Mouse (Mus musculus) embryonic facial prominence, embryonic 15.5 days (tissue): ENCODE measurements around the gene Pigk. TPM values are rescaled to one million over a fixed set of nuclear protein-coding genes. Genes with fewer than 3 reads are reported as not detected.
A peak's percentile ranks its signal among the peaks of the same experiment; 100 is the strongest.

Source experiments
- ATAC-seq: fragments of 200-750 bp; cut with Nextera tagmentation; 2 replicates; pipeline ENCODE4 v1.8.0; 2017; ENCODE audit warnings: low read depth, moderate TSS enrichment; ENCODE audit not compliant: insufficient number of reproducible peaks, low FRiP score, low TSS enrichment
- H3K27ac ChIP-seq: fragments of 300-500 bp; sonication (generic); replicated peaks from 2 replicates; pipeline ENCODE4 v1.5.1; 2015; ENCODE audit warnings: mild to moderate bottlenecking, inconsistent platforms
- H3K27me3 ChIP-seq: fragments of 300-500 bp; sonication (generic); 2 replicates; pipeline ENCODE4 v1.6.1; 2015; ENCODE audit warnings: inconsistent platforms
- H3K36me3 ChIP-seq: fragments of 300-500 bp; sonication (generic); 2 replicates; pipeline ENCODE4 v1.6.1; 2015; ENCODE audit warnings: mild to moderate bottlenecking, inconsistent platforms
- H3K4me1 ChIP-seq: fragments of 300-500 bp; sonication (generic); 2 replicates; pipeline ENCODE4 v1.6.1; 2015; ENCODE audit warnings: inconsistent platforms
- H3K4me2 ChIP-seq: fragments of 300-500 bp; sonication (generic); replicated peaks from 2 replicates; pipeline ENCODE4 v1.6.1; 2015; ENCODE audit warnings: mild to moderate bottlenecking, inconsistent platforms
- H3K4me3 ChIP-seq: fragments of 300-500 bp; sonication (generic); replicated peaks from 2 replicates; pipeline ENCODE4 v1.5.1; 2015; ENCODE audit warnings: mild to moderate bottlenecking, inconsistent platforms
- H3K9ac ChIP-seq: fragments of 300-500 bp; sonication (generic); 2 replicates; pipeline ENCODE4 v1.6.1; 2015; ENCODE audit warnings: inconsistent platforms
- H3K9me3 ChIP-seq: fragments of 300-500 bp; sonication (generic); replicated peaks from 2 replicates; pipeline ENCODE4 v1.6.1; 2016; ENCODE audit warnings: inconsistent platforms
- WGBS: fragments of 180-500 bp; shearing (Covaris S2); methylation state at CpG from one replicate; pipeline ENCODE4 v1.1.7; 2015; 5-methylcytosine and 5-hydroxymethylcytosine counted together
- polyA plus RNA-seq: library from polyadenylated mRNA; unstranded; fragments of >200 nt; fragmentation: Nextera tagmentation; extraction: Ambion mirVana; gene quantifications from 2 replicates; pipeline ENCODE4 v1.2.1, GENCODE M21; 2015

Gene Pigk
- polyA plus RNA-seq, 1 experiment from 2014 or later, result 41.9 TPM

- ATAC-seq, result no peak
- H3K4me1 ChIP-seq, result peaks cover 18% of the 10 kb centered on the region; the same call in 1 of the 2 replicates
- 20% methylated on average over 15 of the region's 15 CpGs for WGBS
- peak overlapping the region; percentile 28 for H3K4me2 ChIP-seq
- H3K9ac ChIP-seq, result no peak overlapping the region
- no peaks in the 10 kb centered on the region for H3K9me3 ChIP-seq
- H3K4me3 ChIP-seq, result no peak overlapping the region
- no peak overlapping the region for H3K27ac ChIP-seq
- no peaks in the 10 kb centered on the region for H3K36me3 ChIP-seq
- H3K27me3 ChIP-seq, result no peaks in the 10 kb centered on the region
Observed at GRCm38 (mm10) chr3:152880121-152880835, 166.4 kb downstream of the Pigk start.

DNA sequence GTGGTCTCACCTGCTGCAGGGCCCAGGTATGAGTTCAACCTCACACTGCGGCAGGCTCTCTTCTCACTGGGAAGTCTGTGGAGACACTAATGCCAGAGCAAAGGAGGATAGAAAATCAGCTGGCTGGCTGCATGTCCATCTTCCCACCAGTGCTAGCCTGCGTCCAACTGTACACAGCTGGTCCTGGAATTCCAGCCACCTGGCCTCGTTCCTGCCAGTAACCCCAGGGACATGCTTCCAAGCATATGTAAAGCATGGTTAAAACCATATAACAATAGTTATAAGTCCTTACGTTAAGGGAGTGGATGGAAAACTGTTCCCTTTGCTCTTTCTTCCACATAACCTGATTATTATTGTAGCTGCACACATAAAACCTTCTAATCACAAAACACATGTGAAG lies 167.8 kb downstream of the Pigk start:
- Histone ChIP-seq H3K9ac (no peak overlapping the region), H3K4me3 (no peak overlapping the region), H3K4me2 (no peak overlapping the region), H3K27ac (no peak overlapping the region), H3K4me1 (peaks cover 18% of the 10 kb centered on the region; the same call in 1 of the 2 replicates), H3K27me3 (no peaks in the 10 kb centered on the region), H3K9me3 (no peaks in the 10 kb centered on the region), H3K36me3 (no peaks in the 10 kb centered on the region)
- 55% methylated on average over 4 of the region's 4 CpGs for WGBS
- ATAC-seq, result no peak

- H3K9me3 ChIP-seq, result no peaks in the 10 kb centered on the region
- H3K27ac ChIP-seq, result no peak overlapping the region
- H3K4me1 ChIP-seq, result peaks cover 18% of the 10 kb centered on the region; the same call in 1 of the 2 replicates
- no peaks in the 10 kb centered on the region for H3K36me3 ChIP-seq
- no peak overlapping the region for H3K4me2 ChIP-seq
- ATAC-seq, result no peak
- H3K9ac ChIP-seq, result no peak overlapping the region
- no peaks in the 10 kb centered on the region for H3K27me3 ChIP-seq
- no peak overlapping the region for H3K4me3 ChIP-seq
- WGBS, result 84% methylated on average over 3 of the region's 3 CpGs
Observed at GRCm38 (mm10) chr3:152883556-152883955, 169.7 kb downstream of the Pigk start.

DNA sequence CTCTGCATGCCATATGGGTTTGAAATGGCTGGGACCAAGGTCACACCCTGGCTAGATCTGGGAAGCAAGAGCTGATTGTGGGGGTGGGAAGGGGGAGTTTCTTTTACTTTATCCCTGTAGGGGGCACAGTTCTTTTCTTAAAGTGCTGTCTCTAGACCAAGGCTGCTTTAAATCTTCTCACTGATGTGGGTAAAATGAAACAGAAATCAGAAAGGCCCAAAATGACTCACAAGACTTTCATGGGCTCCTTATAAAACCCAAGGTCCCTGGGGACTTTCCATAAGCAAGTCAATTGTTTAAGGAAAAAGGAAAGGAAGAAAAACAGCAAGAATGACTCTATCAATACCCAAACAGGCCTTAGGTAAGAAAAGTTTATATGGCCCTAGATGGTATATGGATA lies 172.8 kb downstream of the Pigk start:
- H3K9ac ChIP-seq, result no peak overlapping the region
- no peaks in the 10 kb centered on the region for H3K27me3 ChIP-seq
- H3K9me3 ChIP-seq, result no peaks in the 10 kb centered on the region
- peaks cover 8% of the 10 kb centered on the region; the same call in 1 of the 2 replicates for H3K4me1 ChIP-seq
- H3K36me3 ChIP-seq, result no peaks in the 10 kb centered on the region
- no peak overlapping the region for H3K27ac ChIP-seq
- no peak for ATAC-seq
- no peak overlapping the region for H3K4me3 ChIP-seq
- H3K4me2 ChIP-seq, result no peak overlapping the region

DNA sequence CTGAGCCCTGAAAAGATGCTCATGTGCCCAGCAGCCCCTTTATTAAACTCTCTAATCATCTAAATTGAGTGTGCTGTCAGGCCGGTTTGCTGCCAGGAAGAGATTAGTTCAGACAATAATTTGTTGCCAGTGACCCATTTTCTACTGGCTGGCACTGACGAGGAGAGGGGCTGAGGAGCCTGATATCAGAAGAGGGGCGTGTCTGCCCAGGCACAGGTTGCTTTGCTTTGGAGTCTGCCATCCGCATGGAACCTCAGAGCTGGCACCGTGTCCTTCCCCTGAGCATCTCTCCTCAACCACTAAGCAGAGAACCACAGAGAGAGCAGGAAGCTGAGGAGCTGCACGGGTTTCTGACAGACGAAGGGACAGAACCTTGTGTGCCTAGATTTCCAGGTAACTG lies 174.2 kb downstream of the Pigk start:
- no peak overlapping the region for H3K4me3 ChIP-seq
- no peak for ATAC-seq
- H3K36me3 ChIP-seq, result no peaks in the 10 kb centered on the region
- WGBS, result 72% methylated on average over 7 of the region's 7 CpGs
- H3K27me3 ChIP-seq, result no peaks in the 10 kb centered on the region
- no peak overlapping the region for H3K27ac ChIP-seq
- no peaks in the 10 kb centered on the region for H3K9me3 ChIP-seq
- no peak overlapping the region for H3K9ac ChIP-seq
- no peak overlapping the region for H3K4me2 ChIP-seq
- H3K4me1 ChIP-seq, result 0 out of 2 replicates have a peak, but pooled peaks cover 3% of the 10 kb centered on the region

DNA sequence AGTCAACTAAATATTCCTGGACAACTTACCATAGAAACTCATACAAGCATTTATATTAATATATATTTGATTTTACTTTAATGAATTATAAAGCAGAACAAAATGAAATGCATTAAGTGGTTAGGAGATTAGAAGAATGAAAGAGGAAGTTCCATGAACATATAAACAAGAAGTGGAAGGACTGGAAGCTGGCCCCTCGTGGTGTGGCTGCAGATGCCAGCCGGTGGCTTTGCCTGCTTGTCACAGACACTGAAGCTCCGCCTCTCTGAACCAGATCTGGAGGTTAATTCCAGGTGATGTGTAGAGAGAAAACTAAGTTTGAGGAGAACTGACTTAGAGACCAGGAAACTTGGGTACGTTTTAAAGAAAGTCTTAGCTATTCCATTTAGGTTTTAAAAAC lies 181.0 kb downstream of the Pigk start:
- 51% methylated on average over 4 of the region's 4 CpGs for WGBS

DNA sequence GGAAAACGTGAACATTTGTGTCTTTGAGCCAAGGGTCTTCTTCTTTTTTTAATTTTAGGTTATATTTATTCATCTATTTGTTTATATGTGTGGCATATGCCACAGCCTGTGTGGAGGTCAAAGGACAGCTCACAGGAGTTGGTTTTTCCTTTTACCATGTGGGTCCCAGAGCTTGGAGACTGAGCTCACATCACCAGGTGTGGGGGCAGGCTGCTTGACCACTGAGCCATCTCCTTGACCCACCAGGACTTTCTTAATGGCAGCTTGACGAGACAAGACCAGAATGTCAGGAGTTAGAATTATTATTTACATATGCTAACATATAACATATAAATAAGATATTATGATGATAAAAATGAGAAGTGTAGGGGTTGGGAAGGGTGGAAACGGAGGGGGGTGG lies 182.2 kb downstream of the Pigk start:
- Histone ChIP-seq H3K27me3 (no peaks in the 10 kb centered on the region), H3K4me2 (no peak overlapping the region)
- WGBS, result 75% methylated on average over 3 of the region's 3 CpGs

More for the DNA sequence above, 181.0 kb downstream of the Pigk start:
- H3K36me3 ChIP-seq, result no peaks in the 10 kb centered on the region
- H3K27ac ChIP-seq, result no peak overlapping the region
- no peak overlapping the region for H3K4me3 ChIP-seq
- no peaks in the 10 kb centered on the region for H3K9me3 ChIP-seq
- H3K4me2 ChIP-seq, result no peak overlapping the region
- H3K27me3 ChIP-seq, result no peaks in the 10 kb centered on the region
- no peaks in the 10 kb centered on the region for H3K4me1 ChIP-seq
- no peak overlapping the region for H3K9ac ChIP-seq
- no peak for ATAC-seq

DNA sequence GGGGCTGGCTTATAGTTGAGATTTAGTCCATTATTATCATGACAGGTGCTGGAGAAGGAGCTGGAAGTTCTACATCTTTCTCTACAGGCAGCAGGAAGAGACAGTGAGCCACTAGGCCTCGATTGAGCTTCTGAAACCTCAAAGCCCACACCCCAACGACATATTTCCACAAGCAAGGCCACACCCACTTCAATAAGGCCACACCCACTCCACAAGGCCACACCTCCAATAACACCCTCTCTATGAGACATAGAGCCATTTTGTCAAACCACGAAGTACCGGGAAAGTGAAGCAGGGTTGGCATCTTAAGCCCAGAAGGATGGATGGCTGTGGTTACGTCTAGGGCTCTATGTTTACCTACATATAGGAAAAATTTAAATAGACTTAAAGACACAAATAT lies 183.3 kb downstream of the Pigk start:
- 73% methylated on average over 5 of the region's 5 CpGs for WGBS

More for the DNA sequence above, 182.2 kb downstream of the Pigk start:
- Histone ChIP-seq H3K4me3 (no peak overlapping the region), H3K4me1 (no peaks in the 10 kb centered on the region), H3K9me3 (no peaks in the 10 kb centered on the region), H3K36me3 (no peaks in the 10 kb centered on the region), H3K9ac (no peak overlapping the region), H3K27ac (no peak overlapping the region)
- no peak for ATAC-seq

DNA sequence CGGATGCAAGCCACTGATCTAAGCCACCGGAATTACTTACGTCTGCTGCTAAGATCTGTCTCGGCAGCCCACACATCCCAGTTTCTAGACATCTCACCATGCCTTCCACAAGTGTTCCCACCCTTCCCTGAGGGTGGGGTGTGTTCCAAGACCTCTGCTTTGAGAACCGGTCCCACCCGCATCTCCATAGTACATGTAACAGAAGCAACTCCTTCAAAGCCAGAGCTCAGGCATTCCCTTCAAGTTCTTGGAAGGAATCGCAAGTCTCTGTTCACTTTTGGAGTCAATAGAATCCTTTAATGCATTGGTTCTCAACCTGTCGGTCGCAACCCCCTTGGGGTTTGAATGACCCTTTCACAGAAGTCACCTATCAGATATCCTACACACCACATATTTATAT lies 185.0 kb downstream of the Pigk start:
- H3K27me3 ChIP-seq, result no peaks in the 10 kb centered on the region

More for the DNA sequence above, 183.3 kb downstream of the Pigk start:
- H3K27ac ChIP-seq, result no peak overlapping the region
- H3K4me2 ChIP-seq, result no peak overlapping the region
- H3K9me3 ChIP-seq, result no peaks in the 10 kb centered on the region
- ATAC-seq, result no peak
- H3K4me1 ChIP-seq, result no peaks in the 10 kb centered on the region
- no peak overlapping the region for H3K4me3 ChIP-seq
- H3K27me3 ChIP-seq, result no peaks in the 10 kb centered on the region
- H3K9ac ChIP-seq, result no peak overlapping the region
- no peaks in the 10 kb centered on the region for H3K36me3 ChIP-seq

GRCm38 (mm10) chr3:152905026-152905425 lies 191.1 kb downstream of the Pigk start:
- no peak for ATAC-seq
- Histone ChIP-seq H3K36me3 (no peaks in the 10 kb centered on the region), H3K27me3 (no peaks in the 10 kb centered on the region), H3K9ac (no peak overlapping the region), H3K4me2 (no peak overlapping the region), H3K9me3 (no peaks in the 10 kb centered on the region), H3K27ac (no peak overlapping the region), H3K4me1 (no peaks in the 10 kb centered on the region), H3K4me3 (no peak overlapping the region)
- WGBS, result 83% methylated on average over 10 of the region's 10 CpGs

More for the DNA sequence above, 185.0 kb downstream of the Pigk start:
- H3K27ac ChIP-seq, result no peak overlapping the region
- no peaks in the 10 kb centered on the region for H3K4me1 ChIP-seq
- no peak for ATAC-seq
- WGBS, result 84% methylated on average over 9 of the region's 9 CpGs
- H3K9ac ChIP-seq, result no peak overlapping the region
- H3K9me3 ChIP-seq, result no peaks in the 10 kb centered on the region
- H3K36me3 ChIP-seq, result no peaks in the 10 kb centered on the region
- no peak overlapping the region for H3K4me2 ChIP-seq
- no peak overlapping the region for H3K4me3 ChIP-seq

DNA sequence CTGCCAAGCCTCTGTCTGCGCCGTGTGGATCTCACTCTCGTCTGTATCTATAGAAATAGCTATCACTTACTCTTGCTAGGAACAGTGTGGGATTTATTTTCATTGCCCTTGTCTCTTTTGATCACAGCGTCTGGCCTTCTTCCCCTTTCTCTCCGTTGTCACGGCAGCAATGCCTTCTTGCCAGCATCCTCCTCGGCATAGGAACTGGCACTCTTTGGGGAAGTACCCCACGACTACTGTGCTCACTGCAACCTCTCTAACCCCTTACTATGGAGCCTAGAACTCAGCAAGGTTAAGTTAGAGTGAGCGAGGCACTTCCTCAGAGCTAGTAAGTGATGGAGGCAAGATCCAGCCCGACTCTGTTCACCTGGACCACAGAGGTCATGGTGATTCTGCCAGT lies 191.9 kb downstream of the Pigk start:
- Histone ChIP-seq H3K4me1 (no peaks in the 10 kb centered on the region), H3K4me2 (no peak overlapping the region), H3K9me3 (no peaks in the 10 kb centered on the region), H3K27ac (no peak overlapping the region), H3K9ac (no peak overlapping the region), H3K27me3 (no peaks in the 10 kb centered on the region), H3K36me3 (no peaks in the 10 kb centered on the region), H3K4me3 (no peak overlapping the region)
- WGBS, result 72% methylated on average over 10 of the region's 10 CpGs
- ATAC-seq, result no peak

- H3K9me3 ChIP-seq, result no peaks in the 10 kb centered on the region
- 64% methylated on average over 5 of the region's 5 CpGs for WGBS
- no peak overlapping the region for H3K4me3 ChIP-seq
- no peaks in the 10 kb centered on the region for H3K27me3 ChIP-seq
- H3K27ac ChIP-seq, result no peak overlapping the region
- ATAC-seq, result no peak
- H3K36me3 ChIP-seq, result no peaks in the 10 kb centered on the region
- no peak overlapping the region for H3K9ac ChIP-seq
- no peak overlapping the region for H3K4me2 ChIP-seq
- no peaks in the 10 kb centered on the region for H3K4me1 ChIP-seq
Observed at GRCm38 (mm10) chr3:152907087-152907486, 193.2 kb downstream of the Pigk start.
